Mouse (Mus musculus): Measurements from ENCODE around the gene Fancd2. TPM values are rescaled to one million over a fixed set of nuclear protein-coding genes. Genes with fewer than 3 reads are reported as not detected.

Gene Fancd2
- total and polyA plus RNA-seq, 2 experiments = 0.18 to 0.22 TPM

- Histone ChIP-seq H3K27me3 (ENCODE audit: control insufficient read depth, insufficient read depth, low read length) (no peaks in the 10 kb centered on the region), H3K79me2 (ENCODE audit: control insufficient read depth, insufficient read depth, low read length) (0 out of 2 replicates have a peak, but pooled peaks cover under 1% of the 10 kb centered on the region), H3K4me3 (ENCODE audit: insufficient read depth, low read depth, low read length) (no peak overlapping the region), H3K4me1 (ENCODE audit: control insufficient read depth, insufficient read depth, low read length) (no peaks in the 10 kb centered on the region), H3K36me3 (ENCODE audit: control insufficient read depth, insufficient read depth, low read length) (no peaks in the 10 kb centered on the region), H3K27ac (replicated peaks; ENCODE audit: insufficient read depth, low read depth, low read length) (no peak overlapping the region), H3K9ac (ENCODE audit: low read depth, low read length) (no peak overlapping the region)
- no peak for DNase-seq (ENCODE audit: extremely low read depth, low read depth, low spot score)
- TF ChIP-seq CTCF (IDR thresholded peaks at IDR 0.05; ENCODE audit: low read depth, low read length) = no peak
- TF ChIP-seq POLR2A (IDR thresholded peaks at IDR 0.05; ENCODE audit: extremely low read depth, insufficient read depth, low read length) = no peak
- WGBS = 88% methylated on average over 5 of the region's 5 CpGs
These were observed 68.4 kb downstream of the Fancd2 start for GRCm38 (mm10) chr6:113599833-113600232.

- Histone ChIP-seq H3K79me2 (ENCODE audit: control insufficient read depth, insufficient read depth, low read length) (peaks cover 8% of the 10 kb centered on the region; the same call in 1 of the 2 replicates), H3K36me3 (ENCODE audit: control insufficient read depth, insufficient read depth, low read length) (no peaks in the 10 kb centered on the region), H3K9ac (ENCODE audit: low read depth, low read length) (no peak within 1 kb of the TSS), H3K4me1 (ENCODE audit: control insufficient read depth, insufficient read depth, low read length) (peaks cover 4% of the 10 kb centered on the region; the same call in 1 of the 2 replicates), H3K27me3 (ENCODE audit: control insufficient read depth, insufficient read depth, low read length) (no peaks in the 10 kb centered on the region), H3K4me3 (ENCODE audit: insufficient read depth, low read depth, low read length) (no peak within 1 kb of the TSS), H3K27ac (replicated peaks; ENCODE audit: insufficient read depth, low read depth, low read length) (no peak within 1 kb of the TSS)
- DNase-seq (ENCODE audit: extremely low read depth, low read depth, low spot score) = no peak
- TF ChIP-seq CTCF (IDR thresholded peaks at IDR 0.05; ENCODE audit: low read depth, low read length) (no peak), POLR2A (IDR thresholded peaks at IDR 0.05; ENCODE audit: extremely low read depth, insufficient read depth, low read length) (no peak)
- 76% methylated on average over 23 of the region's 23 CpGs for WGBS
These were observed 69.2 kb downstream of the Fancd2 start, which contains the start of gene Fancd2os for GRCm38 (mm10) chr6:113600543-113601139. Fancd2os (minus strand) TSS chr6:113600715.

- Histone ChIP-seq H3K79me2 (ENCODE audit: control insufficient read depth, insufficient read depth, low read length) (peaks cover 20% of the 10 kb centered on the region), H3K27ac (replicated peaks; ENCODE audit: insufficient read depth, low read depth, low read length) (no peak overlapping the region), H3K27me3 (ENCODE audit: control insufficient read depth, insufficient read depth, low read length) (no peaks in the 10 kb centered on the region), H3K4me1 (ENCODE audit: control insufficient read depth, insufficient read depth, low read length) (peaks cover 9% of the 10 kb centered on the region; the same call in 1 of the 2 replicates), H3K9ac (ENCODE audit: low read depth, low read length) (no peak overlapping the region), H3K4me3 (ENCODE audit: insufficient read depth, low read depth, low read length) (no peak overlapping the region), H3K36me3 (ENCODE audit: control insufficient read depth, insufficient read depth, low read length) (no peaks in the 10 kb centered on the region)
- TF ChIP-seq POLR2A (IDR thresholded peaks at IDR 0.05; ENCODE audit: extremely low read depth, insufficient read depth, low read length) (no peak), CTCF (IDR thresholded peaks at IDR 0.05; ENCODE audit: low read depth, low read length) (no peak)
- WGBS = 93% methylated on average over 6 of the region's 6 CpGs
- no peak for DNase-seq (ENCODE audit: extremely low read depth, low read depth, low spot score)
These were observed 71.3 kb downstream of the Fancd2 start for GRCm38 (mm10) chr6:113602821-113603220.

GRCm38 (mm10) chr6:113603993-113604392 is 72.5 kb downstream of the Fancd2 start:
- H3K36me3 ChIP-seq (ENCODE audit: control insufficient read depth, insufficient read depth, low read length) = no peaks in the 10 kb centered on the region
- TF ChIP-seq POLR2A (IDR thresholded peaks at IDR 0.05; ENCODE audit: extremely low read depth, insufficient read depth, low read length) (no peak), CTCF (IDR thresholded peaks at IDR 0.05; ENCODE audit: low read depth, low read length) (no peak)
- DNase-seq (ENCODE audit: extremely low read depth, low read depth, low spot score) = no peak
- H3K27ac ChIP-seq (replicated peaks; ENCODE audit: insufficient read depth, low read depth, low read length) = no peak overlapping the region
- peaks cover 11% of the 10 kb centered on the region; the same call in 1 of the 2 replicates for H3K4me1 ChIP-seq (ENCODE audit: control insufficient read depth, insufficient read depth, low read length)
- peak overlapping the region; percentile 94 for H3K4me3 ChIP-seq (ENCODE audit: insufficient read depth, low read depth, low read length)
- peak overlapping the region; percentile 36 for H3K9ac ChIP-seq (ENCODE audit: low read depth, low read length)
- WGBS = 73% methylated on average over 12 of the region's 12 CpGs
- no peaks in the 10 kb centered on the region for H3K27me3 ChIP-seq (ENCODE audit: control insufficient read depth, insufficient read depth, low read length)
- peaks cover 28% of the 10 kb centered on the region for H3K79me2 ChIP-seq (ENCODE audit: control insufficient read depth, insufficient read depth, low read length)

GRCm38 (mm10) chr6:113604432-113605223 is 73.1 kb downstream of the Fancd2 start, which contains the start of gene Brk1:
Brk1 (plus strand) TSS chr6:113604772.
- no peaks in the 10 kb centered on the region for H3K36me3 ChIP-seq (ENCODE audit: control insufficient read depth, insufficient read depth, low read length)
- TF ChIP-seq POLR2A (IDR thresholded peaks at IDR 0.05; ENCODE audit: extremely low read depth, insufficient read depth, low read length) (peak; percentile 60), CTCF (IDR thresholded peaks at IDR 0.05; ENCODE audit: low read depth, low read length) (peak; percentile 59)
- H3K27me3 ChIP-seq (ENCODE audit: control insufficient read depth, insufficient read depth, low read length) = no peaks in the 10 kb centered on the region
- peaks cover 31% of the 10 kb centered on the region for H3K79me2 ChIP-seq (ENCODE audit: control insufficient read depth, insufficient read depth, low read length)
- H3K4me3 ChIP-seq (ENCODE audit: insufficient read depth, low read depth, low read length) = peak within 1 kb of the TSS; percentile 94
- peaks cover 11% of the 10 kb centered on the region; the same call in 1 of the 2 replicates for H3K4me1 ChIP-seq (ENCODE audit: control insufficient read depth, insufficient read depth, low read length)
- peak within 1 kb of the TSS; percentile 71 for H3K27ac ChIP-seq (replicated peaks; ENCODE audit: insufficient read depth, low read depth, low read length)
- DNase-seq (ENCODE audit: extremely low read depth, low read depth, low spot score) = peak; percentile 79
- WGBS = 1% methylated on average over 62 of the region's 65 CpGs
- peak within 1 kb of the TSS; percentile 90 for H3K9ac ChIP-seq (ENCODE audit: low read depth, low read length)

Data from liver, adult 2 months (tissue).